Mouse (Mus musculus): Measurements from ENCODE around the gene Rpl10a.

DNA sequence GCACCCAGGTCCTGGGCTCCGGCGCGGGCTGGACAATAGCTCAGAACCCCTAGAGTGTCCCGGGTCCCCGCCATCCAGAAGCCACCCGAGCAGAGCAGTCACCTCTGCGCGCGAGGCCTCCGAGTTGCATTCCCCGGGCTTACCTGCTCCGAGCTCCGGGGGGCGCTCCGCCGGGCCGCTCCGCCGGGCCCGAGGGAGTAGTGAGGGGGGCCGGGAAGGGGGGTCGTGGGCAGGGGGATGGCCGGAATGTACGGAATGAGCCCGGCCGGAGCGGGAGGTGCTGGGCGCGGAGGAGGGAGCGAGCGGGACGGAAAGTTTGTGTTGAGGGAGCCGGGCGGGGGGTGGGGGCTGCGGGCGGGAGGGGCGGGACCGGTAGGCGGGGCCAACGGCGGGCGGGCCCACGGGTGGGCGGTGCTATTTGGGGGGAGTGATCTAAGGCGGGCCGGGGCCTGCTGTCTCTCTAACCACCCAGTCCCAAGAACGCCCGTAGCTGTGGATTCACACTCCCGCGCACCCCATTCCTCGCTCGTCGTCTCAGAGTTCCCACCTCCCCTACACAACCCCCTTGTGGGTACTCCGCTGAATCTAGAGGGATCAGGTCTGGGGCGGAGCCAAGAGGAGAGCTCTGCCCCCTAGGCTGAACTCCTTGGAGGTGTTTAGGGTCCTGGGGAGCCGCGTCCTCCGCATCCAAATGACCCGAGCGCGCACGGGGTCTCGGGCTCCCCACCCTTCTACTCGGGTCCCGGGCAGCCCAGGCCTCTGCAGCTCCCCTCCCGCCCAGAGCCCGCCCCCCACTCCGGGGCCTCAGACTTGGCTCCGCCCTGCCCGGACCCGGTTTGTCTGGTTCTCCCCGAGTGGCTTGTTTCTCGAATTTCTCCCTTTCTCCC lies 22.4 kb downstream of the Rpl10a start, which contains the start of gene Tead3:
- TF ChIP-seq RAD21 (IDR thresholded peaks at IDR 0.05; ENCODE audit: low read depth, low read length) (no peak), CTCF (IDR thresholded peaks at IDR 0.05 in 2 of 3, conservative IDR thresholded peaks at IDR 0.05 in 1 of 3; ENCODE audit: control insufficient read depth in 1 of 3, insufficient read depth in 1 of 3, low read depth in 2 of 3, low read length in 3 of 3, poor library complexity in 1 of 3, severe bottlenecking in 1 of 3) (peak in 1 of 3 experiments; percentile 59; a peak in 3 of 6 replicates), MYB (IDR thresholded peaks at IDR 0.05; ENCODE audit: low read depth, low read length) (no peak), MAX (IDR thresholded peaks at IDR 0.05; ENCODE audit: low read length) (no peak), NRF1 (IDR thresholded peaks at IDR 0.05; ENCODE audit: insufficient read depth, low read depth, low read length, poor library complexity, severe bottlenecking) (no peak), RCOR1 (IDR thresholded peaks at IDR 0.05; ENCODE audit: low read depth, low read length) (no peak), E2F4 (IDR thresholded peaks at IDR 0.05; ENCODE audit: borderline replicate concordance, low read depth, low read length) (no peak), POLR2A (IDR thresholded peaks at IDR 0.05; ENCODE audit: control insufficient read depth in 1 of 2, insufficient read depth in 1 of 2, low read depth in 1 of 2, low read length in 2 of 2, poor library complexity in 1 of 2) (peak in 1 of 2 experiments; percentile 37; a peak in 1 of 4 replicates), TCF12 (IDR thresholded peaks at IDR 0.05; ENCODE audit: low read depth, low read length) (no peak), USF1 (IDR thresholded peaks at IDR 0.05; ENCODE audit: low read depth, low read length) (no peak), POLR2AphosphoS2 (IDR thresholded peaks at IDR 0.05; ENCODE audit: low read length) (no peak), ZNF384 (IDR thresholded peaks at IDR 0.05; ENCODE audit: low read depth, low read length) (no peak), GATA1 (IDR thresholded peaks at IDR 0.05; ENCODE audit: low read depth, low read length) (no peak), POLR2AphosphoS5 (IDR thresholded peaks at IDR 0.05; ENCODE audit: borderline replicate concordance, low read depth, low read length) (no peak)
